Mouse (Mus musculus) midbrain, postnatal 0 days (tissue): Measurements from ENCODE around the gene Flt3. TPM values are rescaled to one million over a fixed set of nuclear protein-coding genes. Genes with fewer than 3 reads are reported as not detected.

Experiments
- ATAC-seq: fragments of 200-750 bp; cut with Nextera tagmentation; 2 replicates; pipeline ENCODE4 v1.8.0; 2017; ENCODE audit warnings: moderate number of reproducible peaks, mild to moderate bottlenecking, moderate TSS enrichment, moderate library complexity; ENCODE audit not compliant: low FRiP score
- DNase-seq: peaks from one replicate; pipeline ENCODE4 v3.0.0-alpha.2; 2015; ENCODE audit warnings: low spot score
- H3K27ac ChIP-seq: fragments of 300-500 bp; sonication (generic); 2 replicates; pipeline ENCODE4 v1.5.1; 2014; ENCODE audit warnings: low read depth, mild to moderate bottlenecking, low read length, mixed read lengths
- H3K27me3 ChIP-seq: fragments of 300-500 bp; sonication (generic); 2 replicates; pipeline ENCODE4 v1.6.1; 2014; ENCODE audit warnings: low read length, control low read depth, mixed read lengths; ENCODE audit not compliant: insufficient read depth
- H3K36me3 ChIP-seq: fragments of 300-500 bp; sonication (generic); 2 replicates; pipeline ENCODE4 v1.6.1; 2014; ENCODE audit warnings: low read length, control low read depth, mixed read lengths; ENCODE audit not compliant: insufficient read depth
- H3K4me1 ChIP-seq: fragments of 300-500 bp; sonication (generic); 2 replicates; pipeline ENCODE4 v1.6.1; 2014; ENCODE audit warnings: mild to moderate bottlenecking, control low read depth, antibody characterized with exemption, low read length, mixed read lengths; ENCODE audit not compliant: insufficient read depth
- H3K4me2 ChIP-seq: fragments of 300-500 bp; sonication (generic); 2 replicates; pipeline ENCODE4 v1.6.1; 2014; ENCODE audit warnings: low read depth, mild to moderate bottlenecking, low read length, mixed read lengths; ENCODE audit not compliant: poor library complexity, severe bottlenecking
- H3K4me3 ChIP-seq: fragments of 300-500 bp; sonication (generic); 2 replicates; pipeline ENCODE4 v1.5.1; 2014; ENCODE audit warnings: low read depth, mild to moderate bottlenecking, low read length, moderate library complexity
- H3K9ac ChIP-seq: fragments of 300-500 bp; sonication (generic); replicated peaks from 2 replicates; pipeline ENCODE4 v1.6.1; 2014; ENCODE audit warnings: mild to moderate bottlenecking, low read length, moderate library complexity, mixed read lengths; ENCODE audit not compliant: poor library complexity, severe bottlenecking
- H3K9me3 ChIP-seq: fragments of 300-500 bp; sonication (generic); 2 replicates; pipeline ENCODE4 v1.6.1; 2016; ENCODE audit warnings: low read length, control low read depth
- CTCF ChIP-seq: IDR thresholded peaks from 2 replicates; pipeline ENCODE4 v1.5.1; 2016; ENCODE audit warnings: antibody characterized with exemption, mild to moderate bottlenecking
- WGBS: fragments of 180-500 bp; shearing (Covaris S2); extraction: QIAGEN DNeasy Blood & Tissue Kit; methylation state at CpG from one replicate; pipeline ENCODE4 v1.1.7; 2014; 5-methylcytosine and 5-hydroxymethylcytosine counted together
- polyA plus RNA-seq: library from polyadenylated mRNA; unstranded; fragments of >200 nt; fragmentation: Nextera tagmentation; extraction: Ambion mirVana; gene quantifications from 2 replicates; pipeline ENCODE4 v1.2.1, GENCODE M21; 2015
- total RNA-seq: library from RNA; depleted of rRNA; stranded (reverse); fragments of >200 nt; gene quantifications from 2 replicates; pipeline ENCODE4 v1.2.3, GENCODE M21; 2014

Flt3 gene
- total and polyA plus RNA-seq, 2 experiments from 2014 or later, result 2.0 to 2.5 TPM

GRCm38 (mm10) chr5:147342901-147343300 lies 57.4 kb downstream of the Flt3 start:
- DNase-seq (no peak), ATAC-seq (no peak)
- H3K9ac ChIP-seq, result no peak overlapping the region
- H3K4me1 ChIP-seq, result no peaks in the 10 kb centered on the region
- no peaks in the 10 kb centered on the region for H3K36me3 ChIP-seq
- no peaks in the 10 kb centered on the region for H3K9me3 ChIP-seq
- H3K4me3 ChIP-seq, result no peak overlapping the region
- H3K4me2 ChIP-seq, result no peak overlapping the region
- TF ChIP-seq CTCF, result no peak
- H3K27me3 ChIP-seq, result no peaks in the 10 kb centered on the region
- H3K27ac ChIP-seq, result no peak overlapping the region
- 90% methylated on average over 6 of the region's 6 CpGs for WGBS

- no peak overlapping the region for H3K27ac ChIP-seq
- H3K9ac ChIP-seq, result no peak overlapping the region
- no peak overlapping the region for H3K4me3 ChIP-seq
- ATAC-seq (no peak), DNase-seq (no peak)
- H3K9me3 ChIP-seq, result no peaks in the 10 kb centered on the region
- no peak for TF ChIP-seq CTCF
- WGBS, result 76% methylated on average over 13 of the region's 13 CpGs
- H3K4me2 ChIP-seq, result no peak overlapping the region
- no peaks in the 10 kb centered on the region for H3K4me1 ChIP-seq
- no peaks in the 10 kb centered on the region for H3K27me3 ChIP-seq
- H3K36me3 ChIP-seq, result no peaks in the 10 kb centered on the region
Measured at GRCm38 (mm10) chr5:147340741-147341414, 59.4 kb downstream of the Flt3 start.

- Histone ChIP-seq H3K4me3 (no peak overlapping the region), H3K4me1 (no peaks in the 10 kb centered on the region), H3K36me3 (no peaks in the 10 kb centered on the region), H3K9me3 (no peaks in the 10 kb centered on the region), H3K27ac (no peak overlapping the region), H3K9ac (no peak overlapping the region), H3K27me3 (no peaks in the 10 kb centered on the region), H3K4me2 (no peak overlapping the region)
- no peak for DNase-seq
- 85% methylated on average over 11 of the region's 11 CpGs for WGBS
- no peak for TF ChIP-seq CTCF
- no peak for ATAC-seq
Measured at GRCm38 (mm10) chr5:147339560-147339959, 60.7 kb downstream of the Flt3 start.

GRCm38 (mm10) chr5:147338967-147339366 lies 61.3 kb downstream of the Flt3 start:
- 50% methylated on average over 9 of the region's 9 CpGs for WGBS
- Histone ChIP-seq H3K4me2 (no peak overlapping the region), H3K9ac (no peak overlapping the region), H3K27me3 (no peaks in the 10 kb centered on the region), H3K27ac (no peak overlapping the region), H3K9me3 (no peaks in the 10 kb centered on the region), H3K36me3 (no peaks in the 10 kb centered on the region), H3K4me3 (no peak overlapping the region), H3K4me1 (no peaks in the 10 kb centered on the region)
- no peak for TF ChIP-seq CTCF
- DNase-seq (no peak), ATAC-seq (no peak)

- H3K4me1 ChIP-seq, result no peaks in the 10 kb centered on the region
- H3K27ac ChIP-seq, result no peak overlapping the region
- H3K36me3 ChIP-seq, result no peaks in the 10 kb centered on the region
- DNase-seq, result peak; percentile 11
- ATAC-seq, result no peak
- H3K27me3 ChIP-seq, result no peaks in the 10 kb centered on the region
- TF ChIP-seq CTCF, result no peak
- no peak overlapping the region for H3K9ac ChIP-seq
- H3K4me3 ChIP-seq, result no peak overlapping the region
- H3K9me3 ChIP-seq, result no peaks in the 10 kb centered on the region
- 49% methylated on average over 7 of the region's 7 CpGs for WGBS
- H3K4me2 ChIP-seq, result no peak overlapping the region
Measured at GRCm38 (mm10) chr5:147332711-147333110, 67.6 kb downstream of the Flt3 start.

- H3K9ac ChIP-seq, result no peak overlapping the region
- peak; percentile 40 for DNase-seq
- no peak overlapping the region for H3K27ac ChIP-seq
- no peak for ATAC-seq
- H3K27me3 ChIP-seq, result no peaks in the 10 kb centered on the region
- no peak overlapping the region for H3K4me3 ChIP-seq
- no peaks in the 10 kb centered on the region for H3K4me1 ChIP-seq
- peak; percentile 77 for TF ChIP-seq CTCF
- H3K9me3 ChIP-seq, result no peaks in the 10 kb centered on the region
- H3K4me2 ChIP-seq, result no peak overlapping the region
- 43% methylated on average over 2 of the region's 2 CpGs for WGBS
- no peaks in the 10 kb centered on the region for H3K36me3 ChIP-seq
Measured at GRCm38 (mm10) chr5:147331547-147331946, 68.7 kb downstream of the Flt3 start.
